Mouse (Mus musculus) MEL (cell line): ENCODE results near the gene Neu1.
"Not testable (repeated sequence)": the region's sequence is repeated elsewhere in the genome, so short reads cannot be mapped to it uniquely, and the experiment has no call there.

Experiments used
- CHD2 ChIP-seq: IDR thresholded peaks from 2 replicates; pipeline ENCODE4 v1.6.1; 2011; ENCODE audit warnings: low read length, improper control_type of control experiment
- CTCF ChIP-seq, 3 experiments: IDR thresholded peaks in 2 of 3; conservative IDR thresholded peaks in 1 of 3; 2 replicates each; pipeline ENCODE4 v1.5.1; 2011 to 2012; ENCODE audit warnings: low read length in 3 of 3, low read depth in 2 of 3, mild to moderate bottlenecking in 2 of 3, improper control_type of control experiment in 1 of 3, inconsistent platforms in 1 of 3, mixed read lengths in 1 of 3, moderate library complexity in 1 of 3; ENCODE audit not compliant: control insufficient read depth in 1 of 3, insufficient read depth in 1 of 3, poor library complexity in 1 of 3, severe bottlenecking in 1 of 3
- MAZ ChIP-seq: IDR thresholded peaks from 2 replicates; pipeline ENCODE4 v1.6.1; 2012; ENCODE audit warnings: low read depth, mild to moderate bottlenecking, inconsistent platforms, low read length, improper control_type of control experiment
- NELFE ChIP-seq: IDR thresholded peaks from 2 replicates; pipeline ENCODE4 v1.6.1; 2011; ENCODE audit warnings: low read depth, low read length, improper control_type of control experiment
- POLR2A ChIP-seq, 2 experiments: IDR thresholded peaks; 2 replicates each; pipeline ENCODE4 v1.6.1; 2011 to 2012; ENCODE audit warnings: low read length in 2 of 2, mild to moderate bottlenecking in 2 of 2, control low read depth in 1 of 2, improper control_type of control experiment in 1 of 2, low read depth in 1 of 2, moderate library complexity in 1 of 2; ENCODE audit not compliant: control insufficient read depth in 1 of 2, insufficient read depth in 1 of 2, poor library complexity in 1 of 2
- RAD21 ChIP-seq: IDR thresholded peaks from 2 replicates; pipeline ENCODE4 v1.6.1; 2011; ENCODE audit warnings: mild to moderate bottlenecking, low read depth, low read length, improper control_type of control experiment
- UBTF ChIP-seq: IDR thresholded peaks from 2 replicates; pipeline ENCODE4 v1.6.1; 2012; ENCODE audit warnings: low read depth, mild to moderate bottlenecking, inconsistent platforms, low read length, improper control_type of control experiment, moderate library complexity, borderline replicate concordance; ENCODE audit not compliant: insufficient read depth
- USF1 ChIP-seq: IDR thresholded peaks from 2 replicates; pipeline ENCODE4 v1.6.1; 2014; ENCODE audit warnings: low read depth, mild to moderate bottlenecking, inconsistent platforms, low read length, improper control_type of control experiment, moderate library complexity

DNA sequence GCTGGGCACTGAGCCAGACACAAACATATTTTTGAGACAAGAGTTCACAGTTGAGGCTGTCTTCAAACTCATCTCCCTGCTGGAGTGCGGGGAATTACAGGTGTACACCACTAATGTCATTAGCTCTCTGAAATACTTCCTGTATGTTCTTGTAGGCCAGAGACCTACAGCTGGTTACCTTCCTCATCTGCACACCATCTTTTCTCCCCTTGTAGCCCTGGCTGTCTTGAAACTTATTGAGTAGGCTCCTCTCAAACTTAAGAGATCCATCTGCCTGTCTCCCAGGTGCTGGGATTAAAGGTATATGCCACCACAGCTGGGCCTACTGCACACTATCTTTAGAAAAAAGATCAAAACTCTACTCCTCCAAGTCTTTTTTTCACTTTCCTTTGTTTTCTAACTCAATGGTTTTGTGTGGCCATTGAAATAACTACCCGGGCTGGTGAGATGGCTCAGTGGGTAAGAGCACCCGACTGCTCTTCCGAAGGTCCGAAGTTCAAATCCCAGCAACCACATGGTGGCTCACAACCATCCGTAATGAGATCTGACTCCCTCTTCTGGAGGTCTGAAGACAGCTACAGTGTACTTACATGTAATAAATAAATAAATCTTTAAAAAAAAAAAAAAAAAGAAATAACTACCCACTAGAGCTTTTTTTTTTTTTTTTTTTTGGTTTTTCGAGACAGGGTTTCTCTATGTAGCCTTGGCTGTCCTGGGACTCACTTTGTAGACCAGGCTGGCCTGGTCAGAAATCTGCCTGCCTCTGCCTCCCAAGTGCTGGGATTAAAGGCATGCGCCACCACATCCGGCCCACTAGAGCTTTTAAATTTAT lies 17.9 kb downstream of the Neu1 start:
- not testable (repeated sequence) for TF ChIP-seq NELFE; MAZ; POLR2A (IDR thresholded peaks at IDR 0.05; ENCODE audit: control insufficient read depth in 1 of 2, insufficient read depth in 1 of 2, low read depth in 1 of 2, low read length in 2 of 2, poor library complexity in 1 of 2); CTCF (IDR thresholded peaks at IDR 0.05 in 2 of 3, conservative IDR thresholded peaks at IDR 0.05 in 1 of 3; ENCODE audit: control insufficient read depth in 1 of 3, insufficient read depth in 1 of 3, low read depth in 2 of 3, low read length in 3 of 3, poor library complexity in 1 of 3, severe bottlenecking in 1 of 3); USF1; RAD21; UBTF
- peak; percentile 8; the same call in 1 of the 2 replicates for TF ChIP-seq CHD2
